Comparison of ENCODE assay signal across 7 mouse cellular contexts in genomic region chr3:108857124-108857470, GRCm38 (mm10). TPM values are rescaled to one million over a fixed set of nuclear protein-coding genes. Genes with fewer than 3 reads are reported as not detected.
"Had no signal": no experiment of that assay in that cellular context is flagged by ENCODE, and none has a peak within 500 bp of the region (broad histone marks: within the 10 kb centered on the region; RNA-seq: fewer than 3 reads in every experiment).

No protein-coding gene starts in this region.

- H3K4me2 ChIP-seq: lung, embryonic 14.5 days; midbrain, embryonic 15.5 days; neural tube, embryonic 12.5 days had no signal

- H3K27me3 ChIP-seq: limb, embryonic 13.5 days; midbrain, embryonic 15.5 days; neural tube, embryonic 12.5 days had no signal

- H3K4me3 ChIP-seq: limb, embryonic 13.5 days; midbrain, embryonic 15.5 days; neural tube, embryonic 12.5 days had no signal

- H3K36me3 ChIP-seq: limb, embryonic 13.5 days; midbrain, embryonic 15.5 days; neural tube, embryonic 12.5 days had no signal

- H3K9me3 ChIP-seq: midbrain, embryonic 15.5 days; neural tube, embryonic 12.5 days had no signal

- H3K27ac ChIP-seq: liver, embryonic 14.5 days; neural tube, embryonic 12.5 days had no signal

- H3K9ac ChIP-seq: limb, embryonic 13.5 days; liver, embryonic 14.5 days; lung, embryonic 14.5 days; midbrain, embryonic 15.5 days; neural tube, embryonic 12.5 days had no signal

- DNase-seq: layer of hippocampus, postnatal 36 days; right cerebral cortex, postnatal 4 days had no signal

RNA-seq across cellular contexts. Expression of gene Fndc7, which starts 32.7 kb away (rescaled TPM):
- polyA plus RNA-seq: liver, embryonic 14.5 days had no signal
